Mouse (Mus musculus) neural tube, embryonic 15.5 days (tissue): ENCODE data around the gene Syt16. TPM values are rescaled to one million over a fixed set of nuclear protein-coding genes. Genes with fewer than 3 reads are reported as not detected.

Experiments
- ATAC-seq: fragments of 200-750 bp; cut with Nextera tagmentation; 2 replicates; pipeline ENCODE4 v1.8.0; 2017; ENCODE audit warnings: mild to moderate bottlenecking, moderate TSS enrichment, moderate library complexity; ENCODE audit not compliant: low FRiP score
- H3K27ac ChIP-seq: fragments of 300-500 bp; sonication (generic); replicated peaks from 2 replicates; pipeline ENCODE4 v1.5.1; 2015; ENCODE audit warnings: mild to moderate bottlenecking, inconsistent platforms
- H3K27me3 ChIP-seq: fragments of 300-500 bp; sonication (generic); replicated peaks from 2 replicates; pipeline ENCODE4 v1.6.1; 2015; ENCODE audit warnings: inconsistent platforms
- H3K36me3 ChIP-seq: fragments of 300-500 bp; sonication (generic); 2 replicates; pipeline ENCODE4 v1.6.1; 2015; ENCODE audit warnings: inconsistent platforms
- H3K4me1 ChIP-seq: fragments of 300-500 bp; sonication (generic); 2 replicates; pipeline ENCODE4 v1.6.1; 2015; ENCODE audit warnings: inconsistent platforms
- H3K4me2 ChIP-seq: fragments of 300-500 bp; sonication (generic); 2 replicates; pipeline ENCODE4 v1.6.1; 2015; ENCODE audit warnings: inconsistent platforms, mild to moderate bottlenecking, moderate library complexity
- H3K4me3 ChIP-seq: fragments of 300-500 bp; sonication (generic); replicated peaks from 2 replicates; pipeline ENCODE4 v1.5.1; 2015; ENCODE audit warnings: mild to moderate bottlenecking, inconsistent platforms
- H3K9ac ChIP-seq: fragments of 300-500 bp; sonication (generic); replicated peaks from 2 replicates; pipeline ENCODE4 v1.6.1; 2015; ENCODE audit warnings: mild to moderate bottlenecking, inconsistent platforms
- H3K9me3 ChIP-seq: fragments of 300-500 bp; sonication (generic); replicated peaks from 2 replicates; pipeline ENCODE4 v1.6.1; 2016; ENCODE audit warnings: inconsistent platforms
- WGBS: fragments of 180-500 bp; shearing (Covaris S2); methylation state at CpG from one replicate; pipeline ENCODE4 v1.1.7; 2015; ENCODE audit warnings: mixed read lengths; 5-methylcytosine and 5-hydroxymethylcytosine counted together
- polyA plus RNA-seq: library from polyadenylated mRNA; unstranded; fragments of >200 nt; fragmentation: Nextera tagmentation; extraction: Ambion mirVana; gene quantifications from 2 replicates; pipeline ENCODE4 v1.2.1, GENCODE M21; 2015

The Syt16 gene
- polyA plus RNA-seq, 1 experiment from 2014 or later, result 78.5 TPM

DNA sequence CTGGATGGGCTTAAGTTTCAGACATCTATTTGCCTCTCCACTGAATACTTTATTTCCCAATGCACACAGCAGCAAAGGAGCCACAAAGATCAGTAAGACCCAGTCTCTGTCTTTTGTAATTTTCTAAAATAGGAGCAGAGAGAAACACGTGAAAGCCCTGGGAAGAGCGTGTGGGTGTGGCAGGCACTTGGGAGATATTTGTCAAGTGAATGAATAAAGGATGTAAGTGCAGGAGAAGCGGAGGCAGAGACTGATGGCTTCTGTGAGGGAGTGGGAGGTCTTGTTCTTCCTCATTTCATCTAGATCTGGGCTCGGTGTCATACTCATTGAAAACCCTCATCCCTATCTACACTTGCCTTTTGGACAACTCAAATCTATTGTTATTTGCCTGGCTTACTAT lies 78.6 kb downstream of the Syt16 start:
- no peak overlapping the region for H3K9ac ChIP-seq
- H3K27me3 ChIP-seq, result no peaks in the 10 kb centered on the region
- 59% methylated on average over 4 of the region's 4 CpGs for WGBS
- no peak for ATAC-seq
- no peak overlapping the region for H3K27ac ChIP-seq
- H3K4me1 ChIP-seq, result peaks cover 4% of the 10 kb centered on the region; the same call in 1 of the 2 replicates
- no peak overlapping the region for H3K4me3 ChIP-seq
- no peaks in the 10 kb centered on the region for H3K9me3 ChIP-seq
- no peak overlapping the region for H3K4me2 ChIP-seq
- H3K36me3 ChIP-seq, result no peaks in the 10 kb centered on the region

DNA sequence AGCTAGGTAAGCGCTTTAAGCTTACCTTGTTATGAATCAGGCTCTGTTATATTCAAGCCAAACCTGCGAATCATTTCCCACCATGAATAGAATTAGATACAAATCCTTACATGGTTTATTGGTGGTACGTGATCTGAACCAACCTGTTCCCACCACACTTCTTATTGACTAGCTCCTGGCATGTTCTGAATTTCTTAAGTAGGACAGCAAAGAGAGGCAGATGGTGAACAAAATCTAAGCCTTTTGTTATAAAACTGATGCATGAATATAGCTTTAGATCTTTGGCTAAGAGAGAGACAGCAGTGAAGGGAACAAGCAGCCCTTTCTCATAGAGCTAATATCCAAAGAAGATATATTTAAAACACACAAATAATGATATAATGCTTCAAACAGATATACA lies 83.7 kb downstream of the Syt16 start:
- no peaks in the 10 kb centered on the region for H3K9me3 ChIP-seq
- no peaks in the 10 kb centered on the region for H3K4me1 ChIP-seq
- no peak overlapping the region for H3K9ac ChIP-seq
- H3K4me2 ChIP-seq, result no peak overlapping the region
- H3K27ac ChIP-seq, result no peak overlapping the region
- no peaks in the 10 kb centered on the region for H3K36me3 ChIP-seq
- no peak overlapping the region for H3K4me3 ChIP-seq
- no peak for ATAC-seq
- WGBS, result 89% methylated on average over 3 of the region's 3 CpGs
- no peaks in the 10 kb centered on the region for H3K27me3 ChIP-seq

DNA sequence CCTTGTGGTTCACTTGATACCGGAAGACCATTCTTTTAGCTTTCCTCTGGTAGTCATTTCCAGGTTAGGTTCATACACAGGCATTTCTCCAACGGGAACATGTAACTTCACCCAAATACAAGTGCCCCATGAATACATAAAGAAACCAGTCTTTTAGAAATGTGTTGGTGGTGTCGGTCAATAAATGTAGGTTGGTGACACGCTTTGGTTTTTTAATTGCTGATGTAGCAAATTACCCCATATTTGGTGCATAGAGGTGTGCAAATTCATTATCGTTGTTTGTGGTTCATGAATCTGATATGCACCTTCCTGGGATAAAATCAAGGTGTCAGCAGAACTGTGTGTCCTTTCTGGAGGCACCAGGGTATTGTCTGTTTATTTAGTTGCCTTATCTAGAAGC lies 86.9 kb downstream of the Syt16 start:
- no peaks in the 10 kb centered on the region for H3K36me3 ChIP-seq
- no peaks in the 10 kb centered on the region for H3K9me3 ChIP-seq
- H3K27me3 ChIP-seq, result no peaks in the 10 kb centered on the region
- no peak for ATAC-seq
- no peak overlapping the region for H3K27ac ChIP-seq
- H3K9ac ChIP-seq, result no peak overlapping the region
- H3K4me1 ChIP-seq, result 0 out of 2 replicates have a peak, but pooled peaks cover 3% of the 10 kb centered on the region
- no peak overlapping the region for H3K4me3 ChIP-seq
- H3K4me2 ChIP-seq, result no peak overlapping the region
- 92% methylated on average over 5 of the region's 5 CpGs for WGBS

DNA sequence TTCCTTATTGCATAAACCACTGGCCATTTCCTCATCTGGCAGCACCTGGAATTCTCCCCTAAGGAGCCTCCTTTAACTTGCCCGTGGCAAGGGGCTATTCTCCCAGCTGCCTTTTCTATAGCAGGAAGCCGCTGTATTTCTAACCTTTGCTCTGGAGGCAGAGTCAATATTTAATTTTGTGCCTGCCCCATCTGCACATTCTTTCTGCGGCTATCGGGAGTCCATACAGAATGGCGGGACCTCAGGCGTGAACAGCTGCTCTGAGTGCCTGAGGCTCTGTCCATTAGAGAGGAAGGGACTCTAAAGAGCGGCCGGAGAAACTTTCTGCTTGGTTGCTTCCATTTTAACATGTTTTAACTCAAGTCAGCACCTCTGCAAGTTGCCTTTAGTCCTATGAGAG lies 89.6 kb downstream of the Syt16 start:
- Histone ChIP-seq H3K4me2 (no peak overlapping the region), H3K9ac (no peak overlapping the region), H3K36me3 (no peaks in the 10 kb centered on the region), H3K4me3 (no peak overlapping the region), H3K27ac (no peak overlapping the region), H3K4me1 (0 out of 2 replicates have a peak, but pooled peaks cover 3% of the 10 kb centered on the region), H3K27me3 (no peaks in the 10 kb centered on the region), H3K9me3 (no peaks in the 10 kb centered on the region)
- ATAC-seq, result no peak
- WGBS, result 53% methylated on average over 8 of the region's 8 CpGs

DNA sequence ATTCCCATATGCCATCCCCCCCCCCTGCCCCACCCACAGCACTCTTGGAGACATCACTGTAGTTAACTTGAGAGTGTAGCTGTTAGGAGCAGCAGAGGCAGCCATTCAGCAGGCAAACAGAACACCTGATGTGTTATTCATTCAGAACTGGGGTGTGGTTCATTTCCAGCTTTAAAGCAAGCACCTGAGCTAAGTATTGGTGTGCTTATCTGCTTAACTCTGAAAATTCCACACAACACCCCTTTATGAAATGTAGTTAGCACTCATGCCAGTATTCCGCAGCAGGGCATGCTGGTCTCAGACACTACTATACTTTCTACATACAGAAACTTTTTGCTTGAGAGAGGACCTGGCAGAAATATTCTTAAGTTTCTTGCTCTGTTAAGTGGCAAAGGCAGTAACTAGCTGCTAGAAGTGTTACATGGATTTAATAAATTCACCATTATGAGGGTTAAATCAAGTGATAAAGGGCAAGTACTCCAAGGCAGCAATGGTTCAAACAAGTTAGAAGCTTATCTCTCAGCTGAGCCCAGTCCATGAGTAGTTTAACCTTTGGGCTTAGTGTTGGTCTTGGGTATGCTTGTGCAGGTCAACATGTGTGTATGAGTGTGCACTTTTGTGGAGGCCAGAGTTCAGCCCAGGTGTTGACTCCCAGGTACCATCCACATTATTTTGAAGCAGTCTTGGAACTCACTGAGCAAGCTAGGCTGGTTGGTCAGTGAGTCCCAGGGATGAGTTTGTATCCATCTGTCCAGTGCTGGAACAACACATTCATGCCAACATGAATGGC lies 92.1 kb downstream of the Syt16 start:
- Histone ChIP-seq H3K36me3 (no peaks in the 10 kb centered on the region), H3K27ac (no peak overlapping the region), H3K4me2 (no peak overlapping the region), H3K4me1 (0 out of 2 replicates have a peak, but pooled peaks cover 5% of the 10 kb centered on the region), H3K9ac (no peak overlapping the region), H3K27me3 (no peaks in the 10 kb centered on the region), H3K4me3 (no peak overlapping the region), H3K9me3 (no peaks in the 10 kb centered on the region)
- ATAC-seq, result no peak
- 88% methylated on average over 1 of the region's 1 CpGs for WGBS

DNA sequence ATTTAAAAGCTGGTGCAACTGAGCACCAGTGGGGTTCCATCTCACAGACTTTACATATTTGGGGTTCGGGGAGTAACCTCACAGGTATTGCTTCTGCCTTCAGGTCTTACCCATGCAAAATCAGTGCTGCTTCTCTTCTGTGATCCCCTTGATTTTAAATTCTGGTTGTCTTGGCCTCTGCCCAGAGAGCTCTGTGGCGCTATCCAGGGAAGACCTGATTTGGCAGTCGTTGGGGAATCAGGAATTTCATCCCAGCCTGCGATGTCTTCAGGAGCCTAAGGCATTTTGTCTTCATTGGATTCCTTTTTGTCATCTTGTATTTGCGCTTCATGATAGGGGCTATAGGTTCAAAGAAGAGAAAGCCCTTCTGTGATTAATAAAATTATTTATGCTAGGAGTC lies 95.1 kb downstream of the Syt16 start:
- H3K9me3 ChIP-seq, result no peaks in the 10 kb centered on the region
- no peak overlapping the region for H3K27ac ChIP-seq
- H3K9ac ChIP-seq, result no peak overlapping the region
- H3K36me3 ChIP-seq, result no peaks in the 10 kb centered on the region
- H3K27me3 ChIP-seq, result no peaks in the 10 kb centered on the region
- 0 out of 2 replicates have a peak, but pooled peaks cover 2% of the 10 kb centered on the region for H3K4me1 ChIP-seq
- no peak overlapping the region for H3K4me2 ChIP-seq
- 60% methylated on average over 5 of the region's 5 CpGs for WGBS
- no peak overlapping the region for H3K4me3 ChIP-seq
- ATAC-seq, result no peak

DNA sequence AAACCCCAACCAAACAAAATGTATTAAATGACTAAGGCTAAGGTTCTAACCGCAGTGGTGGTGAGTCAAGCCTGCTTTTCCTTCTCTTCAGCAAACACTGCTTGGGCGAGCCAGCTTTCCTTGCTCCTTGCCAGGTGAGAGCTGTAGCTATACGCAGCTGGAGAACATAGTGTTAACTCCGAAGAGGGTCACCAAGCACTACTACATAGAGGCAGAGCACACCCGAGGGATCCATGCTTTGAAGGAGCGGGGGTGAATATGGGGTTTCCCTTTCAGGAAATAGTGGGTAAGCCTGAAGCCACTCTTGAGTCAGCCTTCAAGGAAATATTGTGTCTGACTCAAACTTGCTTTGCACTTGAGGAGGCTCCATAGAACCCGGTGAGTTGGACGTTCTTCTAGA lies 95.6 kb downstream of the Syt16 start:
- no peak overlapping the region for H3K4me3 ChIP-seq
- H3K27ac ChIP-seq, result no peak overlapping the region
- H3K4me2 ChIP-seq, result no peak overlapping the region
- H3K9ac ChIP-seq, result no peak overlapping the region
- no peak for ATAC-seq
- peaks cover 6% of the 10 kb centered on the region for H3K4me1 ChIP-seq
- H3K36me3 ChIP-seq, result no peaks in the 10 kb centered on the region
- 88% methylated on average over 8 of the region's 8 CpGs for WGBS
- no peaks in the 10 kb centered on the region for H3K9me3 ChIP-seq
- H3K27me3 ChIP-seq, result no peaks in the 10 kb centered on the region

DNA sequence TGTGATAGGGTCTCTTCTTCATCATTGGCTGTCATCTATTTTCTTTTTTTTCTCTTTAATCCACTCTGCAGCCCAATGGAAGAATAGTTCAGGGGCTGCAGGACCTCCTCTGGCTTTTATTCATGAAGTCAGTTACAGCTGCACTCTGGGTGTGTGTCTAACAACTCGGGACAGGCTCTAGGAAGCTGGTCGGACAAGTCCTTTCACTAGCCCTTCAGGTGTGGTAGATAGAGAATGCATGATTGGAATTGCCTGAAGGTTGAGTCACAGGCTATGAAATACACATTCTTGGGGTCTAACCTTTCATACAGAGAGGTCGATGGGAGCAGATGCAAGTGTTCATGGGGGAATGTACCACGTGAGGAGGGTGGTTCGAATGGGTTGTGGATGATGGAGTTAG lies 97.2 kb downstream of the Syt16 start:
- H3K9me3 ChIP-seq, result no peaks in the 10 kb centered on the region
- H3K27me3 ChIP-seq, result no peaks in the 10 kb centered on the region
- H3K9ac ChIP-seq, result no peak overlapping the region
- no peak overlapping the region for H3K4me3 ChIP-seq
- H3K4me2 ChIP-seq, result no peak overlapping the region
- H3K27ac ChIP-seq, result no peak overlapping the region
- no peak for ATAC-seq
- 88% methylated on average over 5 of the region's 5 CpGs for WGBS
- peaks cover 17% of the 10 kb centered on the region for H3K4me1 ChIP-seq
- no peaks in the 10 kb centered on the region for H3K36me3 ChIP-seq

DNA sequence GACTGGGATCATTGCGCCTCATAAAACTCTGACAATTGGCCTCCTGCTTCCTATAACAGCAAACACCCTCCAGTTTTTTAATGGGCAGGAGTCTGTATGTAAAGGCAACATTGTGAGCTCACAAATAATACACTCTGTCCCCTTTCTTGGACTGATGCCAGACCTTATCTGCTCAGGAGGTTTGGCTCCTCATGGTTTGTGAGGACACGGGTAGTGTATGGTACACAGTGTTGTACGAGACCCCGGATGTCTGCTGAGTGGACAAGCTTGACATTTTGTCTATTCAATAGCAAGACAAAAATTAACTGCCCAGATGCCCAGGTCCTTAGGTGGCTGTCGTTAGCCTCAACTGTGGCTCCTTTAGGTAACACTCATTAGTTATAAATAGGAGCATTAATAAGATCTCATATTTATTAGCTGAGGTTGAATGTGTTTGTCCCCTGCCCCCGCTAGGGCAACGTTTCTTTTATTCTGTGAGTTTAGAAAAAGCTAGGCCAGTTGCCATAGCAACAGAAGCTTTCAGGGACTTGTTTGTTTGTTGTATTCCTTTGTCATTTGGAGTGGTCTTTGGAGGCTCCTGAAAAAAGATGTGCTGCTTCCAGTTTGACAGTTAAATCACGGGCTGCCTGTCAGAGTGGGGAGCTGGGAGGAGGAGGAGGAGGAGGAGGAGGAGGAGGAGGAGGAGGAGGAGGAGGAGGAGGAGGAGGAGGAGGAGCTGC lies 101.3 kb downstream of the Syt16 start:
- H3K4me1 ChIP-seq, result peaks cover 15% of the 10 kb centered on the region
- peak; percentile 62; the same call in 1 of the 2 replicates for ATAC-seq
- no peaks in the 10 kb centered on the region for H3K36me3 ChIP-seq
- no peak overlapping the region for H3K4me3 ChIP-seq
- no peaks in the 10 kb centered on the region for H3K27me3 ChIP-seq
- peak overlapping the region; percentile 45; the same call in 1 of the 2 replicates for H3K27ac ChIP-seq
- H3K9me3 ChIP-seq, result no peaks in the 10 kb centered on the region
- H3K4me2 ChIP-seq, result no peak overlapping the region
- WGBS, result 20% methylated on average over 8 of the region's 8 CpGs
- no peak overlapping the region for H3K9ac ChIP-seq

DNA sequence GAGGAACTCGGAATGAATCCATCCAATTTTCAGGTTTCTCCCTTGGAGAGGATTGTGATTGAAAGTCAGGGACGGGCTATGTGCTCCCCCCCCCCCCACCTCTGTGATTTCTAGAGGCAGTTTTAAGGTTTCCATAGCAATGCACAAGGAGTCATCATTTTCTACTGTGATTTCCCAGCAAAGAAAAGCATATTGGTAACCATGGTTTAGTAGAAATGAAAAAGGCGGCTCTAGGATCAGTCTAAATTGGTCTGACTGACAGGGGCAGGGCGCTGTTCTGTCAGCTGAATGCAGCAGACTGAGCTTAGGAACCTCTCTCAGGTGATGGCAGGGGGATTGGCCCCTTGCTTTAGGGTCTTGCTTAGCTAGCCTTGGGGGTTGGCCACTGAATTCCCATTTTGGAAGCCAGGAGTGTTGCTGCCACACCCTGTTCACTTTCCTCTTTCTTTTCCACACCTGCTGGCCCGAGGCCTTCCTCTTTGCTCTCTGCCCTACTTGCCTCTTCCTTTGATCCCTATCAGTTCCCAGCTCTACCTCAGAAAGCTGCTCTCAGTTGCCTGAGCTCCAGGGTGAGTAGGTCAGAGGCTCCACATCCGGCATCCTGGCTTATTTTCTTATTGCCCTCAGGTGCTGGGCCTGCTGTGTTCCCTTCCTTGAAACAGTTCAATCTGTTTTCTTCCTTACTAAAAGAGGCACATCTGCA lies 108.5 kb downstream of the Syt16 start:
- Histone ChIP-seq H3K27me3 (no peaks in the 10 kb centered on the region), H3K4me2 (no peak overlapping the region), H3K4me1 (peaks cover 3% of the 10 kb centered on the region; the same call in 1 of the 2 replicates), H3K27ac (no peak overlapping the region), H3K4me3 (no peak overlapping the region), H3K9ac (no peak overlapping the region), H3K9me3 (no peaks in the 10 kb centered on the region), H3K36me3 (no peaks in the 10 kb centered on the region)
- no peak for ATAC-seq
- 65% methylated on average over 6 of the region's 6 CpGs for WGBS

DNA sequence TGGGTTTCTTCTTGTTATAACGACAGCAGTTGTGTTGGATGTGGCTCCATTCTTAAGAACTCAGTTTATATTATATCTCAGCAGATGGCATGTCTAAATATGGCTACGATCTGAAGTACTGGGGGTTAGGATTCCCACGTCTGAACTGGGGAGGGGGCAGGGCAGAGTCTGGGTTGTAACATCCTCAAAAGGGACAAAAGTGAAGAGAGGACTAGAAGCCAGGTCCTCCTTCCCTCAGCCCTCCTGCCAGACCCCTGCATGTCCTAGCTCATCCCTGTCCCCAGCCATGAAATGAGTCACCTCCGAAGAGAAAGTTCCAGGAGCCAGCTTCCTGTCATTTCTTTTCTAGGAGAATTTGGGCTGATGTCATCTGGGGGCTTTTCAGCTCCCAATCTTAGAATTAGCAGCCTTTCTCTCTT lies 111.2 kb downstream of the Syt16 start:
- Histone ChIP-seq H3K27me3 (no peaks in the 10 kb centered on the region), H3K9ac (no peak overlapping the region), H3K4me3 (no peak overlapping the region), H3K36me3 (no peaks in the 10 kb centered on the region), H3K4me2 (no peak overlapping the region), H3K27ac (no peak overlapping the region), H3K4me1 (peaks cover 6% of the 10 kb centered on the region; the same call in 1 of the 2 replicates), H3K9me3 (no peaks in the 10 kb centered on the region)
- WGBS, result 60% methylated on average over 4 of the region's 4 CpGs
- no peak for ATAC-seq
